Mouse (Mus musculus) cerebellum, adult 11 months (tissue): Measurements from ENCODE around the gene Glod4.
"Not testable (repeated sequence)": the region's sequence is repeated elsewhere in the genome, so short reads cannot be mapped to it uniquely, and the experiment has no call there.

ENCODE experiments used
- DNase-seq: peaks from one replicate; pipeline ENCODE4 v3.0.0; 2022

Gene Glod4

DNA sequence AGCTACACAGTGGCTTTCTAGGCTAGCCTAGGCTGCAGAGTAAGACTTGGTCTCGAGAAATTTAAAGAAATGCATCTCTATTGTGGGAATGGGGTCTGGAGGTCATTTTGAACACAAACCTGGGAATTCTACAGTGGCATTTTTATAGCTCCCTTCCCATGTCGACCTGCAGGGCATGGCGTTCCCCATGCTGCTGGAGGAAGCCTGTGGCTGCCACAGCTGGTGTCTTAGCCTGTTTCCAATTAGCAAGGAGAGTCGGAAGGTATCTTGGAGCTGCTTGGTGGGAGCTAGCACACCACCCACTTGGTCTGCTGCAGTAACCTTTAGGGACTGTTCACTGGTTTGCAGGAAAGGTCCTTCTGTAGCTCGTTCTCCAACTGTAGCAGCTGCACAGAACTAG lies 12.6 kb upstream of the Glod4 start:
- no peak for DNase-seq

DNA sequence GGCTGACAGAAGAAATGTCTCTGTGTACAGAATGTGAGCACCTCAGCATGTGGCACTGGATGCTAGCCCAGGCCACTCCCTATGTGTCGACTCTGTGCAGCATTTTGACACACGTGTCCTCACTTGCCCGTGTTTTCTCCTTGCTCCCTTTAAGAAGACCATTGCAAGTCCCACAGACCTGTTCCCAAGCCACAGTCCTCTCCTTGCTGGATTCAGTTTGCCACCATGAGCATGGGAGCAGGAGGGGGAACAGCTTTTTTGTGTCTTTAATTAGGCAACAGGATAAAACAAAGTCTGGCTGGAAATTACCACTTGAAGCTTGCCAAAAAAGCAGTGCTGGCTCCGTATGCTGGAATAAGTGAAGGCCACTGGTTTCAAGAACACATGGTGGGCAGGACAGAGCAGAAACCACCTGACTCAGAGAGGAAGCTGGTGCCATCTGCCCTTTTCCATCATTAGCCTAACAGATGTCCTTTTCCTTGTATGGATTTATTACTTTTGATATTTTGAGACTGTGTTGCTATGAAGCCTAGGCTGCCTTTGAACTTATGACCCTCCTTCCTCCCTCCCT lies 12.0 kb upstream of the Glod4 start:
- DNase-seq = peak; percentile 76

DNA sequence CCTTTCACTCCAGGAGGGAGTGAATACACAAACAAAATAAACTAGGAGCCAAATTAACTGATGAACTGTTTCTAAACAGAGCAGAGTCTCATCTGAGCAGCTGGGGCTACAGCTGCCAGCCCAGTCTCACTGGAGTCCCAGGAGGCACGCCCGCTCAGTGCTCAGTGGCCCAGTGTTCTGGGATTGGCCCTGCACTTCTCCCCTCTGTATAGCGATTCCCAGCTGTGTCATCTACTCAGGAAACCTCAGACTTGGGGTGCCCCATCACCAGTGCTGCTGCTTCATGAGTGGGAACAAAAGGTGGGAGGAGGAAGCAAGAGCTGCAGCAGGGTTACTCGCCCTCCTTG lies 10.4 kb upstream of the Glod4 start:
- no peak for DNase-seq

DNA sequence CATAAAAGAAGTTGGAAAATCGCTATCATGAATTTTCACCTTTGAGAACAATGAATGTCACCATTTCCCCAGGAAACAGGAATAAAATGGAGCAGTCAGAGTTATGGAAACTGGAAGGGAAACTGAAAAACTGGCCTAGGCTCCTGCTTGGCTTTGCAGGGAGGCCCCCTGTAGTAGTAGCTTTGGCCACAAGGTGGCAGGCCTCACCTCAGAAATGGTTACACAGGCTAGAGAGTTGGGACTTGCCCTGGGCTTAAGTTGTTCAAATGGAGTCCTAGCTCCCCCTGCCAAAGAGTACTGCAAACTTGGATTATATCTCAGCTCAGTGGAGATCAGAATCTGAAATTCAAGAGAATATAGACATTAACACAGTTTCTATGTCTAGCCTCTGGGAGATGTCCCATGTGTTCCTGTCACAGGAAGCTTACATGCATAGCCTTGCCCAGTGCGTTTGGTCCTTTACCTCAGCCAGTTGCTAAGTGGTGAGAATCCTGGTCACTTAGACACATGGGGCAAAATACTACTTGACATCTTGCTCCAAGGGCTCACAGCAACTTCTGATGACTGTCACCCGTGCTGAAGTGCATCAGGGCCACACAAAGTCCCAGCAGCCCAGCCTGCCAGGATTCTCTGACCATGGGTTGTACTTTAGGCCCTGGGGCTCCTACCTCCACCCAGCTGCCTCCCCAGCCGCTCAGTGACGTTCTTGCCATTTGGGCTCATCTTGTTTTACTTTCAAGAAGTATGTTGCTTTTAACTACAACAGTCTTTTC lies 9.8 kb upstream of the Glod4 start:
- peak; percentile 84 for DNase-seq

DNA sequence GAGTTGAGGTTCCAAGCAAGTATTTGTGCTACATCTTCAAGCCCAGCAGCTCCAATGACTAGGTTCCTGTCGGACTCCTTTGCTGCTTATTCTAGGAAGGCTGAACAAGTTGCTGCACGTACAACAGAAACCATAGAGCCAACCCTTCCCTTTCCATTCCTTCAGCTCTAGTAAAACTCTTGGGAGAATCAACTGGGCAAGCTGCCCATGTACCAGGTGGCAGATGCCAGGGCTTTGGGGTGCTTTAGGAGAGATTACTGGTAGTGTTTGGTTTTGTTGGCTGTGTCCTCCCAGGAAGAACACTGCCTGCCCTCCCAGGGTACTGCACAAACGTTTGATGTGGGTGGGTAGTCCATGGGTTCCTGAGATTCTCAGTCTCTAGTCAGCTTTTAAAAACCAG lies 8.5 kb upstream of the Glod4 start:
- DNase-seq = peak; percentile 64

DNA sequence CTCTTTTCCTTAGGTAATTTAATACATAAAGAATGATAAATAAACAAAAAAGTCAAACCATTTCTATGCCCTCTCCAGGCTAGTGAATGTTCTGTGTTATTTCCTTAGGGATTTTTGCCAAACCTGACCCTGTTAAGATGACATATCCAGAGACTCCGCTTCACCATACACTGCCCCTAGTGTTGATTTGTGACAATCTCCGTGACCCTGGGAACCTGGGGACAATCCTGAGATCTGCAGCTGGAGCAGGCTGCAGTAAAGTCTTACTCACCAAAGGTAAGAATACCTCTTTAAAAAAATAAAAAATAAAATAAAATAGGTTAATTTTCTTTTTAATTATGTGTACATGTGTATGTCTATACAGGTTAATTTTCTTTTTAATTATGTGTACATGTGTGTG lies 3.7 kb upstream of the Glod4 start:
- DNase-seq = no peak

DNA sequence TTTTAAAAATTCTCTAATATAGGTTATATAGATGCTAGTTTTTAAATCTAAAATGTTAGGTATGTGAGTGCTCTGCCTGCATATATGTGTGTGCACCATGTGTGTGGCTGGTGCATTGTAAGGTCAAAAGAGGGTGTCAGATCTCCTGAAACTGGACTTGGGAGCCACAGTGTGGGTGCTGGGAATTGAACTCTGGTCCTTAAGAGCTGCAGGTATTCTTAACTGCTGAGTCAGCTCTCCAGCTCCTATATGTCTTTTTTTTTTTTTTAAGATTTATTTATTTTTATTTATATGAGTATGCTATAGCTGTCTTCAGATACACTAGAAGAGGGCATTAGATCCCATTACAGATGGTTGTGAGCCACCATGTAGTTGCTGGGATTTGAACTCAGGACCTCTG lies 2.9 kb upstream of the Glod4 start:
- DNase-seq = no peak

DNA sequence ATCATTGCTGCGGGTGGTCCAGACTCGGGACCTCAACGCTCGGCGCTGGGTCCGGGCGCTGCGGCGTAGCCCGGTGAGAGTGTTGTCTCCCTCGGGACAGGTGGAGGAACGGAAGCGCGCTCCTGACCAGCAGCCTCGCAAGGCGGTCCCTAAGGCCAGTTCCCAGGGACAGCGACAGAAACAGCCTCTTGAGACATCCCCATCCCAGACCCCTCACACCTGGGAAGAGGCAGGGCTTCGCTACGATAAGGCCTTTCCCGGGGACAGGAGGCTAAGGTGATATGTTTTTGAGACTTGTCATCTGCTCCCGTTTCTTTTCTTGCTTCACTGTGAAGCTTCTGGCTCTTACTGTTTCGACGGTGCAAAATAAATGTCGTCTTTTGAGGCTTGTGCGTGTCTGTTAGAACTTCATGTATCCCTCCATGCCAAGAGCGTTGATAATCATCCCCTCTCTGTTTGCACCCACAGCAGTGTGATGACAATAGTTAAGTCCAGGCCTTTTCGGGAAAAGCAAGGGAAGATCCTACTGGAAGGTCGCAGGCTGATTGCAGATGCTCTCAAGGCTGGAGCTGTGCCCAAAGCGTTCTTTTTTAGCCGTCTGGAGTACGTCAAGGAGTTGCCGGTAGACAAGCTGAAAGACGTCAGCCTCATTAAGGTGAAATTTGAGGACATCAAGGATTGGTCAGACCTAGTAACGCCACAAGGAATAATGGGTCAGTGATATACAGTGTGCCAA lies 454 bp upstream of the Glod4 start:
- peak; percentile 21 for DNase-seq

DNA sequence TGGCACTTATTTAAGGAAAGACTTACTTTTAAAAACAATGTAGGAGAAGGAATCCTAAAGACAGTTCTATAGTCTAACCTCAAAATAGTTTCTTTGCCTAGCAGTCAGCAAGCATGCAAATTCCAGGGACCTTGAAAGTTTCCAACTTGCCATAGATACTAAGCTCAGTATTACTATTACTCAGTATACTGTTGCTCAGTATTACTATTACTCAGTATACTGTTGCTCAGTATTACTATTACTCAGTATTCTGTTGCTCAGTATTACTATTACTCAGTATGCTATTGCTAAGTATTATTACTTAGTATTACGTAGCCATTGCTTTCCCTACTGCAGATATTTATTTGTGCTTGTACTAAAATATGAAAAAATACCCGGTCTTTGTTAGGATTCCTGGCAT lies 3.8 kb downstream of the Glod4 start:
- DNase-seq = no peak

DNA sequence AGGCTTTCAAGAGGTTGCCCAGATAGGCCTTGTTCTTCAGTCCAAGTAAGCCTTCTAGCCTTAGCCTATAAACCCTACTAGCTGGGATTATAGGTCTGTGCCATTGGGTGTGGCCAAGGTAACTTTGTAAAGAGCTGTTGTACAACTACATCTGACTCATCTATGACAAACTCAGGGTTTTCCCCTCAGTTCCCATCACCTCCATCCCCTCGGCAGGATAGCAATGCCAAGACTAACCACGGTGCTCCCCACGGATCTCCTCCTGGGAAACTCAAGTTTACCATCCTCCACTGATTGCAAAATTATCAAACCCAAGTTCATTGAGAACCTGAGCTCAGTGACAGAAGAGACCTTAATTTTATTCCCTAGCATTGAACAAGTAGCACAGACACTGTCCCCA lies 7.4 kb downstream of the Glod4 start:
- DNase-seq = no peak

DNA sequence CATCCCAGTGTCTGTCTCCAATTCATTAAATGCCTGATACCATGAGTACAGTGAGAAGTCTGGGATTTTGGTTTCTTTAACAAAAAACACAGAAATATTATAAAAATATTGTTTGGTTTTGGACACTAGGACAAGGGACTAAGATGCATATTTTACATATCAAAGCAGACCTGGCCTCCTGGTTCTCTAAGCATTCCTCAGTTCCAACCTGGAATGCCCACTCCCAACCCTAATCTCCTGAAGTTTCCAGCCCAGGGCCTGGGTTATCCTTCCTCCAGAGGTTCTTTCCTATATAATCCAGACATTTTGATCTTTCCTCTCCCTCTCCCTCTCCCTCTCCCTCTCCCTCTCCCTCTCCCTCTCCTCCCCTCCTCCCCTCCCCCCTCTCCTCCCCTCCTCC lies 18.5 kb downstream of the Glod4 start:
- DNase-seq = no peak

DNA sequence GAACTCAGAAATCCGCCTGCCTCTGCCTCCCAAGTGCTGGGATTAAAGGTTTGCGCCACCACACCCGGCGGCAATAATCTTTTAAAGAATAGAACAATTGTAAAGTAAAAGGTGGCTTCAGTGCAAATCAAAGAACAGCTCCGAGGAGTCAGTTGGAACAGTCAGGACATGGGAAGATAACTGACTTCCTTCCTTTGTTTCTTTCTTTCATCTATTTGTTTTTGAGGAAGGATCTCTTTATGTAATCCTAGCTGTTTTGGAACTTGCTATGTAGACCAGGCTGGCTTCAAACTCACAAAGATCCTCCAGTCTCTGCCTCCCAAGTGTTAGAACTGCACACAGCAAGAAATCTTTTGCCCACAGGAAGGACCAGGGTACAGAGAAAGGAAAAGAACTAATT lies 18.9 kb downstream of the Glod4 start:
- no peak for DNase-seq

DNA sequence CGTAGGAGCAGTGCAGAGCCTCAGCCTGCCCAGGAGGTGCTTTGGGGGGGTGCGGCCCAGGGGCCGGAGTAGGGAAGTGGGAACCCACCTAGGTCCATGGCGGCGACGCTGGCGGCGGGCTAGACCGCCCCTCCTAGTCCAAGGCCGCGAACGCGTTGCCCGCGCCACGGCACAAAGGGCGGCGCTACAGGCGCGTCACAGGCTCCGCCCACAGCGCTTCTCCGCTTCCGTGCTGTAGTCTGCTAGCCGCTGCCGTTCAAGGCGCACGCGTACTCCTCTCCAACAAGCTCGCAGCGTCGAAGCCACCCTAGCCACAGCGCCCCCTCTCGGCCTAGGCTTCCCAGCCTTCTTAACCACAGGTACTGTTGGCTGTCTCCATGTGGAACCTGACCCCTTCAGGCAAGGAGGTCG lies 26.1 kb downstream of the Glod4 start, which contains the start of the genes Dbil5 and Gemin4:
Gene Dbil5 (plus strand): TSS at position 219 of the 411 bp plus-strand sequence.
Gene Gemin4 (minus strand): TSS at position 275 of the 411 bp plus-strand sequence.
- DNase-seq = peak; percentile 96

DNA sequence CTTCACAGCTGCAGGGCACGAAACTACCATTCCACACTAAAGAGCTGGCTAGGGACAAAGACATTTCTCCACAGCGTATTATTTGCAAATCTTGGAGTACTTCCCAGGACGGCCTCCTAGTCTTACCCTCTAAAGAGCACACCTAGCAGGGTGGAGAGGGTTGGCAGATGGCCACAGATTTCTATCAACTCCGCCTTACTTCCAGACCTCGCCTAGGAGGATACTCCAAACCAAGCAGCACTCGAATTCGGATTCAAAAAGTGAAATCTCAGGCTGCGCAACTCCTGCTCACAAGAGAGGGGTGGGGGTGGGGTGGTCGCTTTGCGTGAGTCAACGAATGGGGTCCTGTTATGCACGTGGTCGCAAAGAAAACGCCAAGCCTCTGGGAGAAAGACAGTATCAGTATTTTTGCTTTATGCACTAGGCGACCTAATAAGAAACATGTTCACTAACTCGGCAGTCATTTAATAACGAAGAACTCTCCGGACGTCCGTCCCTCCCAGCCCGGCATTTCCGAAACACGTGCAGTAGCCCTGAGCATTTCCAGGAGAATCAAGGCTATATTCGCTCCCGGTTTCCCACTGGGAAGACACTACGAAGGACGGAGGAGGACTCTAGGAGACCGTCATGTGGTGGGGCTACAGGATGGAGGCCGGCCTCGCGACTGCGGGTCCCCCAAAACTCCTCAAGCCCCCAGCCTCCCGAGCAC lies 26.7 kb downstream of the Glod4 start:
- no peak for DNase-seq

DNA sequence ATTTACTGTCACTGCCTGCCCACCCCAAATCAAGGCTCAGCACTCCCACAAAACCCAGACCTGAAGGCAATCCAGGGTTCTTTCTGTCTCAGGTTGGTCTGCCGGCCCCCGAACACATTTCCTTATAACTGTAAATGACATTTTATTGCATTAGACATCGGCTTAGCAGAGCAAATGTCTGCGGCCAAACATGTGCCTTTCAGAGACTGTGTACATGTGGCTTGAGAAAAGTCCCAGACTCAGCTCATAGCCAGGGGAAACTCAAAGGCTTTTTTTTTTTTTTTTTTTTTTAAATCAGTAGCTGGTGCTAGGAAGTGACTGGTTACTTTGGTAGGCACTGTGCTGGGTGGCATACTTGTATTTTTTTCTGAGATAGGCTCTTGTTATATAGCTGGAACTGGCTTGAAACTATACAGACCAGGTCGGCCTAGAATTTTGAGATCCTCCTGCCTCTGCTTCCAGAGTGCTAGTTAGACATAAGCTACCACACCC lies 27.4 kb downstream of the Glod4 start:
- no peak for DNase-seq

DNA sequence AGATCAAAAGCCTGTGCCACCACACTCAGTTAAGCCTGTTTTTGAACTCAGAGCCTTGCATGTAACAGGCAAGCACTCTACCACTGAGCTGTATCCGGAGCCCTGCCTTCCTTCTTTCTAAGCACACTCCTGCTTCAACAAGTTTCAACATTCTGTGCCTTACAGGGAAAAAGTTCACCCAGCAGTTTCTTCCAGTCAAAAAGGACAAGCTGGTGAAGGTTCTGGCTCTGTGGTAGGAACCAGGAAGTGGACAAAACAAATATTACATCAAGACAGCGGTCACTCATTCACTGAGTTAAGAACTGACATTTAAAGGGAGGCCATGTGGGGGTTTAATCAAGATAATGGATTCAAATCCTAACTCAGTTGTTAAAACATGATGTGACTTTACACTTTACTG lies 28.5 kb downstream of the Glod4 start:
- DNase-seq = no peak

DNA sequence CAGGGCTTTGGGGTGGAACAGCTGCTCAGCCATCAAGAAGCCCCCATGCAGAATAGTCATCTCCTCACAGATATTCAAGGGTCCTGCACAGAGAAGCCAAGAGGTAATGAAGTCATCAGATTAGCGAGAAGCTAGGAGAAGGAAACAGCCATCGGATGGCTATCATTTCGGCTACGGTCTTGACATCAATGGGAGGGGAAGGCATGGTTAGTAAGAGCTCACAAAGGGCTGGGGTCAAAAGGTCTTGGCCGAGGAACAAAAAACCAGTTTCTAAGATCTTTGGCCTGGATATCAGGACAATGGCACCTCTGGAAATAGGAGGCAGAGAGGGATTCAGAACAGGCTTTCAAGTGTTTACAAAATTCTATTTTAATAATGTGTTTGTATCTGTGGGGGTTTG lies 29.7 kb downstream of the Glod4 start:
- no peak for DNase-seq

DNA sequence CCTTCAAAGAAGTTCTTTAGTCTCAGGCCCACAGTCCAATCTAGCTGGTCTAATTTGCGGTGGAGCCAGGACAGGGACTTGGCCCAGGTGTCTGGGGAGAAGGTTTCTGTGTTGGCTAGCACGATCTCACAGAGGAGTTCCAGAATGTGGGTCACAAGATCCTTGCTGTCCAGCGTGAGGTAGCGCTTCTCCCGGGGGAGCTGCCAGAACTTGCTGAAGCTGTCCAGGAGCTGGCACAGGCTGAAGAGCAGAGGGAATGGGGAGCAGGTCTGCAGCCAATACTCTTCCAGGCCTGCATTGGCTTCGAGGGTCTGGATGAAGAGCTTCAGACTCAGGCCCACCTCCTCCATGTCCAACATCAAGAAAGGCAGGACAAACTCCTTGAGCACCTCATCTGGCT lies 31.9 kb downstream of the Glod4 start:
- not testable (repeated sequence) for DNase-seq

DNA sequence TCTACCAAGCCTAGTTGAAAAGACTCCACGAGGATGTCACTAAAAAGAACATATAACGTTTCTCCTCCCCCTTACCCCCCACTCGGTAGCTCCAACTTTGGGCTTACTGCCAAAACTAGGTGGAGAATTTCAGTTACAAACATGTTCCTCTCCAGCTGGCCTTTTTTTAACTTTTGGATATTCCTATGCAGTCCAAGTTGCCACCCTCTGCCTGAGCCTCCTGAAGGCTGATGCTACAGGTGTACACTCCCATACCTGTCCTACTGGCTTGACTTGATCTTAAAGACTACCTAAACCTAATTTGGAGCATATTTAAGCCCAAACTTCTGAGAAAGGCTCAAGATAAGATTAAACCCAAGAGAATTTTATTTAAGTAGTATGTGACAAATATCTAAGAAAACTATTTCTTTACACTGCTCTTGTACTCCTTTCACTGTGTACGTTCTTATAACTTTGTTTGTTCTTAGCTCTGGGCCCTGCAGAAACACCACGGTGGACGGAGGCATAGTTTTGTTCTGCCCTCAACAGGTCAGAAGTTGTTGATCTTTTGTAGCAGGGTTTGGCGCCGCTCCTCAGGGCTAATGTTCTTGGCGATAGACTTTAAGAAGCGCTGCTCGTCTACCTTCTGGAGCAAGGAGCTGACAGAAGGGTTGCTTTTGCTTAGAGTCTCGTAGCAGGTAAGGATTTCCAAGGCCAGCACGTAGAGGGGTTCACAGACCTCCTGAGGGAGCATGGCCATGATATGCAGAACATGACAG lies 33.1 kb downstream of the Glod4 start:
- no peak for DNase-seq

DNA sequence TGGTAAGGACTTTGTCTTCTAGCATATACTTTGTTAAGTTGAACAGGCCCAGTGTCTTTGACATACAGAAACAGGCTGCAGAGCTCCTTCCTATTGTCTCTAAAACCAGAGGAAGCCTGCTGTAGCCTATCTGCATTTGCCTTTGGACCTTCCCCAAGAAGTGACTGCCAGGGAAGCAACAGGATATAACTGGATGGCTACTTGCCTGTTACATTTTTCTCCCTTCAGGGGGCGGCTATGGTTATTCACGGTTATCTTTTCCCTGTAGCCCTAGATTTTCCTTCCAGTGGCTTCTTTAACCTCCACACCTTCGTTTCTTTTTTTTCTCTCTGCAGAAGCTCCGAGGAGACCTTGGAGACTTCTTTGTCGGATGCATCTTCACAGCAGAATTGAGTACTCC lies 36.7 kb downstream of the Glod4 start:
- DNase-seq = no peak

DNA sequence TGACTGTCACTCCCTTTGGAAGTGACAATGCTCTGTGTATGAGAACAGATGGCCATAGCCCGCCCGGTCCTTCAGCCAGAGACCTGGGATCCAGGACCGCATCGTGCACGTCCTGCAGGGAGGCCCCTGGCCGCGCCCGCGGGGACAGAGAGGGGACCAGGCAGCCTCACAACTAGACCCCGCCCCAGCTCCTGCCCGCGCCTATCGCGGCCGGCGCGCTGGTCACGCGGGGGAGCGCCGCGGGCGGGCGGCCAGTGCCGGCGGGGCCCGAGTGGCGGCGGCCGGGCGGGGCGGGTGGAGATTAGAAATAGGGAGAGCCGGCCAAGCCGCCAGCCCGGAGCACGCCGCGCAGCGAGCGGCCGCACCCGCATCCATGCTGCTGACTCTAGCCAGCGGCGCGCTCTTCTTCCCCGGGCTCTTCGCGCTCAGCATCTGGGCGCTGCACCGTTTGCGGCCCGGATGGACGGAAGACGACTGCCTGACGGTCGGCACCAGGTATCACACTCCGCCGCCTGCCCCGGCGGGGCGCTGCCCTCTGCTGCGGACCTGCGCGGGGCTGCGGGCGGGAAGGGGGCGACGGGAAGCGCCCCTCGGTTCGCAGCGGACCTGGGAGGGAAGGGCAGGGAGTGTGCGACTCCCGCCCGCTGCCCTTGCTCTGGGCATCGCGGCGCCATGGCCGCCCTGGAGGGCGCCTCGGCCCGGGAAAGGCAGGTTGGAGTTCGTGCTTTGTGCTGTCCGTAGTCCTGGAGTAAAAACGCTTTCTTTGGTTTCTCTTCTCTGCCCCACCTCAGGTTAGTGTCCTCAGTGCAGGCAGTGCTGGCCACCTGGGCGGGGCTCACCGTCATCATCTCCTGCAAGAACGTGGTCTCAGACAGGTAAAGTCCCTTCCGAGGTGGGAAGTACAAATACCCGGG lies 41.5 kb downstream of the Glod4 start:
- peak; percentile 90 for DNase-seq
